Mouse (Mus musculus) olfactory bulb, adult 2 months (tissue): ENCODE data around the gene Dhrs1. TPM values are rescaled to one million over a fixed set of nuclear protein-coding genes. Genes with fewer than 3 reads are reported as not detected.

ENCODE experiments used
- H3K27ac ChIP-seq: fragments of 200-500 bp; 2 replicates; pipeline ENCODE4 v1.5.1; 2012; ENCODE audit warnings: low read depth, low read length; ENCODE audit not compliant: insufficient read depth
- H3K4me1 ChIP-seq: fragments of 200-500 bp; 2 replicates; pipeline ENCODE4 v1.6.1; 2012; ENCODE audit warnings: low read length; ENCODE audit not compliant: control insufficient read depth, insufficient read depth
- H3K4me3 ChIP-seq: fragments of 200-500 bp; 2 replicates; pipeline ENCODE4 v1.5.1; 2012; ENCODE audit warnings: mild to moderate bottlenecking, low read depth, low read length, moderate library complexity; ENCODE audit not compliant: insufficient read depth
- CTCF ChIP-seq: fragments of 200-500 bp; IDR thresholded peaks from 2 replicates; pipeline ENCODE4 v1.5.1; 2012; ENCODE audit warnings: low read depth, mild to moderate bottlenecking, low read length, moderate library complexity; ENCODE audit not compliant: insufficient read depth
- POLR2A ChIP-seq: fragments of 200-500 bp; IDR thresholded peaks from 2 replicates; pipeline ENCODE4 v1.6.1; 2012; ENCODE audit warnings: mild to moderate bottlenecking, low read depth, low read length, moderate library complexity; ENCODE audit not compliant: insufficient read depth
- WGBS: fragments of 180-500 bp; shearing (Covaris S2); methylation state at CpG from one replicate; pipeline ENCODE4 v1.1.7; 2018; 5-methylcytosine and 5-hydroxymethylcytosine counted together
- polyA plus RNA-seq: library from polyadenylated mRNA; stranded (reverse); fragments of >200 nt; gene quantifications from 2 replicates; pipeline ENCODE4 v1.2.4, GENCODE M21; 2012; ENCODE audit warnings: low replicate concordance; ENCODE audit not compliant: missing spikeins, insufficient read depth, insufficient read length

The Dhrs1 gene
- polyA plus RNA-seq, 1 experiment = not detected

DNA sequence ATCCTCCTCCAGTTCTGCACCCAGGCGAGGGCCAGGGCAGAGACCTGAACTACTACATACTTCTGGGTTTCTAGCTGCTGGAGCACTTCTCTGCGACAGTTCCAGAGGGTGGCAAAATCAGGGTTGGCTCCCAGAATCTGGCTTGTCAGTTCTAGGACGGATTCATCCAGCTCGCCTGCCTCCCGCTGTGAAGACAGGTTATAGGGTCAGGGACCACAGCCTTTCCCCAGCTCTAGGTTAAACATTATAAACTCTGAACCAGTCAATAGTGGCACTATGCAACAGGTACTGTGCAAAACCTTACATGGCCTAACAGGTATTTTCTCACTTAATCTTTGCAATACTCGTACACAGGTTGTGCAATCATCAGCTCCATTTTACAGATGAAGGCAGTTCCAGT, 24.4 kb downstream of the Dhrs1 start:
- Histone ChIP-seq H3K27ac (no peak overlapping the region), H3K4me1 (peaks cover 10% of the 10 kb centered on the region), H3K4me3 (no peak overlapping the region)
- TF ChIP-seq POLR2A = no peak
- no peak for TF ChIP-seq CTCF
- WGBS = 83% methylated on average over 6 of the region's 6 CpGs

DNA sequence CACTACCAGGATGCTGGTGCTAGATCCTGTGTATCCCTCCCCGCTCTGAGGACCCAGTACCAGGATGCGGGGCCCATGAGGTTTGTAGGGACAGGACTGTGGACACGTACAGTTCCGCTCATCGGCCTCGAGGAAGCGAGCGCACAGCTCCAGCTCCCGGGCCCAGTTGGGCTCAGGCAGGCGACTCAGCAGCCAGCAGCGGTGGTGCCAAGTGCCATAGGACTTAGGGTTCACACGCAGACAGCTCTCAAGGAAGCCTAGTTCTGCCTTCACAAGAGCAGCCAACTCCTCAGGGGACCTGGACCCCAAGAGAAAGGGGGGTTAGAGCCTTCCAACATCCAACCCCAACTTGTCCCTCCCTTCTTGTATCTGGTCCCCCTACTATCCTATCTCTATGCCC, 24.8 kb downstream of the Dhrs1 start:
- Histone ChIP-seq H3K4me3 (no peak overlapping the region), H3K27ac (no peak overlapping the region), H3K4me1 (peaks cover 10% of the 10 kb centered on the region)
- TF ChIP-seq CTCF (no peak), POLR2A (no peak)
- 88% methylated on average over 12 of the region's 12 CpGs for WGBS

DNA sequence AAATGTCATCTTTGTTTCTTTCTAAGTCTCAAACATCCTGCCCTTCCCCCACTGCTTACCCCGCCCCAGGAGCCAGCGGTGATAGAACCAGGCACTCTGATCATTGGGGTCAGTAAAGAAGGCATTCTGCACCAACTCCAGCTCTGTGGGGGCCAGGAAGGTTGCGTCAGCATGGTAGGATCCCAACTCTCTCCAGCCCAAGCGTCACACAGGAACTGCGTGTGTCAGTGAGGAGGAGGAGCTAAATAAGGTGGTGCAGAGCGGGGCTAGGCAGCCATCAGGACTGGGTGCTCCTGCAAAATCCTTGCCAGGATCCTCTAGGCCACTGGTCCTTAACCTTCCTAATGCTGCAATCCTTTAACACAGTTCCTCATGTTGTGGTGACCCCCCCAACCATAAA, 25.8 kb downstream of the Dhrs1 start:
- 85% methylated on average over 6 of the region's 6 CpGs for WGBS
- Histone ChIP-seq H3K4me1 (peaks cover 10% of the 10 kb centered on the region), H3K27ac (no peak overlapping the region), H3K4me3 (no peak overlapping the region)
- no peak for TF ChIP-seq CTCF
- TF ChIP-seq POLR2A = no peak

- H3K27ac ChIP-seq = no peak overlapping the region
- TF ChIP-seq CTCF = no peak
- no peak for TF ChIP-seq POLR2A
- H3K4me3 ChIP-seq = no peak overlapping the region
- H3K4me1 ChIP-seq = peaks cover 10% of the 10 kb centered on the region
- 90% methylated on average over 8 of the region's 8 CpGs for WGBS
Observed at GRCm38 (mm10) chr14:55716884-55717283, 28.6 kb downstream of the Dhrs1 start.

GRCm38 (mm10) chr14:55716271-55716670, 29.2 kb downstream of the Dhrs1 start:
- H3K4me3 ChIP-seq = no peak overlapping the region
- WGBS = 94% methylated on average over 6 of the region's 6 CpGs
- H3K4me1 ChIP-seq = peaks cover 6% of the 10 kb centered on the region; the same call in 1 of the 2 replicates
- TF ChIP-seq POLR2A (no peak), CTCF (no peak)
- no peak overlapping the region for H3K27ac ChIP-seq

- Histone ChIP-seq H3K4me1 (no peaks in the 10 kb centered on the region), H3K4me3 (no peak overlapping the region), H3K27ac (no peak overlapping the region)
- TF ChIP-seq POLR2A (no peak), CTCF (no peak)
- 45% methylated on average over 6 of the region's 6 CpGs for WGBS
Observed at GRCm38 (mm10) chr14:55714893-55715292, 30.6 kb downstream of the Dhrs1 start.

DNA sequence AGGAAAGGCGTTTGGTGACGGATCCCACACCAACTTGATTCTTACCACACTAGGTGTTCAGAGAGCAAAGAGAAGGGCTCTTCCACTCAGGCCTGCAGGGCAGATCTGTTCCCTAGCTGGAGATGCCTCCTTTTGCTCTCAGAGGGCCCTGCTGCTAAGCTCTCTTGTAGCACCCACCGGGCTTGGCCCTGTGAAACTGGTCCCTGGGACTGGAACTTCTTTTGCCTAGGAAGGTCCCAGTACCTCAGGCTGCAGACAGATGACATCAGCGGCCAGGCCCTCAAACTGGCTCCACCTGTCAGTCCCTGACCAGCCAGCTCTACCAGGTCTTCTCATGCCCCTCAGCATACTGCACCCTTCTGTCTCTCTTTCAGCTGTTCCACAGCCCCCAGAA, 31.8 kb downstream of the Dhrs1 start, which contains the start of gene Tgm1:
Gene Tgm1, minus strand, starts transcription at position 198 of the 394 bp plus-strand sequence.
- H3K27ac ChIP-seq = no peak within 1 kb of the TSS
- no peaks in the 10 kb centered on the region for H3K4me1 ChIP-seq
- TF ChIP-seq CTCF (no peak), POLR2A (no peak)
- 46% methylated on average over 4 of the region's 4 CpGs for WGBS
- no peak within 1 kb of the TSS for H3K4me3 ChIP-seq

GRCm38 (mm10) chr14:55713007-55713728, 32.3 kb downstream of the Dhrs1 start:
- Histone ChIP-seq H3K4me1 (no peaks in the 10 kb centered on the region), H3K27ac (no peak overlapping the region), H3K4me3 (no peak overlapping the region)
- WGBS = 22% methylated on average over 25 of the region's 25 CpGs
- no peak for TF ChIP-seq POLR2A
- TF ChIP-seq CTCF = no peak

GRCm38 (mm10) chr14:55711786-55712185, 33.7 kb downstream of the Dhrs1 start:
- TF ChIP-seq POLR2A (no peak), CTCF (no peak)
- 82% methylated on average over 7 of the region's 7 CpGs for WGBS
- no peaks in the 10 kb centered on the region for H3K4me1 ChIP-seq

DNA sequence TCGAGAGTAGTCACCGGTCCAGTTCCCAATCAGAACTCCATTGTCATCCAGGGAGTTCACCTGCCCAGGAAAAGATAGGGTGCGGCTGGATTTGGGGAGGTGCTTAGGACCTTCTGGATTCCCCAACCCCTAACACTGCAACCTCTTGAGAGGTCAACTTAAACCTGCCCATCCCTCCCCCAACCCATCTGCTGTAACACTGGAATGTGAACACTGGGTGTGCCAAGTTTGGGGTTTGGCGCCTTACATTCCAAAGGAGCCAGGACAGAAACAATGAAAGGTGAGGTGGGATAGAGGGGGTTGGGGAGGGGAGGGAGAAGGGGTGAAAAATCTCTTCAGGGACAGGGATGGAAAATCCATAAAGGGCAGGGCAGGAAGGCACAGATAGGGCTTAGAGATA, 36.0 kb downstream of the Dhrs1 start:
- Histone ChIP-seq H3K4me1 (no peaks in the 10 kb centered on the region), H3K4me3 (no peak overlapping the region), H3K27ac (no peak overlapping the region)
- WGBS = 86% methylated on average over 4 of the region's 4 CpGs
- no peak for TF ChIP-seq POLR2A
- no peak for TF ChIP-seq CTCF

More at GRCm38 (mm10) chr14:55711786-55712185, 33.7 kb downstream of the Dhrs1 start:
- Histone ChIP-seq H3K27ac (no peak overlapping the region), H3K4me3 (no peak overlapping the region)

DNA sequence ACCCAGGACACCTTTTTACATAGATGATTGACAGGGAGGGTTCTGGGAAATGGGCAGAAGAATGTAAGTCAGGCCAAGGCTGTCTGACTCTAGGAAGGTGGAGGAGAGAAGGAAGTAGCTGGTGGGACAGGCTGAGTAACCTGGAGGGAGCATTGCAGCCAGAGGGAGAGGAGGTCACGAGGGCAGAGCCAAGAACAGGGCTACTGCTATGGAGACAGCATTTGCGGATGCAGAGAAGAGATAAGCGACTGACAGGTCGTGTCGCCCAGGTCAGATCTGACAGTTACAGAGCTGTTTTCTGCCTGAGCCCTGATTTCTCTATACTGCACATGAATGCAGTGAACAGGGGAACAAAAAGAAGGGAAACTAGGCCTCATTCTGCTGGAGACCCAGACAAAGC, 38.1 kb downstream of the Dhrs1 start:
- Histone ChIP-seq H3K4me1 (no peaks in the 10 kb centered on the region), H3K4me3 (no peak overlapping the region), H3K27ac (no peak overlapping the region)
- 95% methylated on average over 5 of the region's 5 CpGs for WGBS
- no peak for TF ChIP-seq POLR2A
